Mouse (Mus musculus) embryonic facial prominence, embryonic 10.5 days (tissue): ENCODE measurements around the gene Nudt16. TPM values are rescaled to one million over a fixed set of nuclear protein-coding genes. Genes with fewer than 3 reads are reported as not detected.
A peak's percentile ranks its signal among the peaks of the same experiment; 100 is the strongest.
"Not testable (repeated sequence)": the region's sequence is repeated elsewhere in the genome, so short reads cannot be mapped to it uniquely, and the experiment has no call there.

Experiments
- DNase-seq: peaks from one replicate; pipeline ENCODE4 v3.0.0-alpha.2; 2017; ENCODE audit warnings: low spot score
- H3K27ac ChIP-seq: fragments of 300-500 bp; sonication (generic); replicated peaks from 2 replicates; pipeline ENCODE4 v1.5.1; 2016; ENCODE audit warnings: mild to moderate bottlenecking
- H3K27me3 ChIP-seq: fragments of 300-500 bp; sonication (generic); replicated peaks from 2 replicates; pipeline ENCODE4 v1.6.1; 2016; ENCODE audit warnings: low read depth, mild to moderate bottlenecking; ENCODE audit not compliant: poor library complexity, severe bottlenecking
- H3K36me3 ChIP-seq: fragments of 300-500 bp; sonication (generic); replicated peaks from 2 replicates; pipeline ENCODE4 v1.6.1; 2016; ENCODE audit warnings: mild to moderate bottlenecking, moderate library complexity
- H3K4me1 ChIP-seq: fragments of 300-500 bp; sonication (generic); 2 replicates; pipeline ENCODE4 v1.6.1; 2016
- H3K4me3 ChIP-seq: fragments of 300-500 bp; sonication (generic); 2 replicates; pipeline ENCODE4 v1.5.1; 2016; ENCODE audit warnings: mild to moderate bottlenecking, moderate library complexity
- H3K9me3 ChIP-seq: fragments of 300-500 bp; sonication (generic); 2 replicates; pipeline ENCODE4 v1.6.1; 2016; ENCODE audit warnings: mild to moderate bottlenecking
- WGBS: fragments of 180-500 bp; shearing (Covaris S2); methylation state at CpG from one replicate; pipeline ENCODE4 v1.1.7; 2016; 5-methylcytosine and 5-hydroxymethylcytosine counted together
- polyA plus RNA-seq: library from polyadenylated mRNA; unstranded; fragments of >200 nt; fragmentation: Nextera tagmentation; extraction: Ambion mirVana; gene quantifications from 2 replicates; pipeline ENCODE4 v1.2.1, GENCODE M21; 2016

Nudt16 gene
- polyA plus RNA-seq, result 8.0 and 9.3 TPM in 2 replicates

GRCm38 (mm10) chr9:105131253-105132001, at the start of gene Nudt16:
Gene Nudt16, minus strand, starts transcription at chr9:105131824.
- DNase-seq, result peak; percentile 92
- H3K27ac ChIP-seq, result peak within 1 kb of the TSS; percentile 89
- H3K4me3 ChIP-seq, result peak within 1 kb of the TSS; percentile 83
- H3K36me3 ChIP-seq, result no peaks in the 10 kb centered on the region
- H3K27me3 ChIP-seq, result 0 out of 2 replicates have a peak, but pooled peaks cover 9% of the 10 kb centered on the region
- WGBS, result under 1% methylated on average over 60 of the region's 60 CpGs
- no peaks in the 10 kb centered on the region for H3K9me3 ChIP-seq
- peaks cover 14% of the 10 kb centered on the region for H3K4me1 ChIP-seq

GRCm38 (mm10) chr9:105144992-105145391, 13.4 kb upstream of the Nudt16 start, which contains the start of gene 1700080E11Rik:
Gene 1700080E11Rik, minus strand, starts transcription at chr9:105145092.
- Histone ChIP-seq H3K36me3 (no peaks in the 10 kb centered on the region), H3K4me3 (no peak within 1 kb of the TSS), H3K27me3 (no peaks in the 10 kb centered on the region), H3K9me3 (no peaks in the 10 kb centered on the region), H3K27ac (no peak within 1 kb of the TSS), H3K4me1 (no peaks in the 10 kb centered on the region)
- WGBS, result 82% methylated on average over 6 of the region's 6 CpGs
- DNase-seq, result no peak

GRCm38 (mm10) chr9:105139204-105139603, 7.6 kb upstream of the Nudt16 start:
- DNase-seq, result no peak
- WGBS, result 78% methylated on average over 6 of the region's 6 CpGs
- Histone ChIP-seq H3K36me3 (no peaks in the 10 kb centered on the region), H3K4me3 (no peak overlapping the region), H3K27ac (no peak overlapping the region), H3K4me1 (no peaks in the 10 kb centered on the region), H3K9me3 (no peaks in the 10 kb centered on the region), H3K27me3 (no peaks in the 10 kb centered on the region)

GRCm38 (mm10) chr9:105136404-105136803, 4.8 kb upstream of the Nudt16 start:
- Histone ChIP-seq H3K4me1 (peaks cover 5% of the 10 kb centered on the region), H3K27me3 (no peaks in the 10 kb centered on the region), H3K9me3 (no peaks in the 10 kb centered on the region), H3K36me3 (no peaks in the 10 kb centered on the region), H3K27ac (no peak overlapping the region), H3K4me3 (no peak overlapping the region)
- no peak for DNase-seq
- 45% methylated on average over 1 of the region's 1 CpGs for WGBS

GRCm38 (mm10) chr9:105134536-105134935, 2.9 kb upstream of the Nudt16 start:
- Histone ChIP-seq H3K27me3 (0 out of 2 replicates have a peak, but pooled peaks cover 9% of the 10 kb centered on the region), H3K36me3 (no peaks in the 10 kb centered on the region), H3K9me3 (no peaks in the 10 kb centered on the region), H3K4me3 (no peak overlapping the region), H3K4me1 (peaks cover 14% of the 10 kb centered on the region), H3K27ac (no peak overlapping the region)
- no peak for DNase-seq
- WGBS, result 85% methylated on average over 5 of the region's 5 CpGs

- H3K4me3 ChIP-seq, result peak overlapping the region; percentile 83
- no peaks in the 10 kb centered on the region for H3K9me3 ChIP-seq
- H3K27ac ChIP-seq, result peak overlapping the region; percentile 89
- peaks cover 14% of the 10 kb centered on the region for H3K4me1 ChIP-seq
- no peaks in the 10 kb centered on the region for H3K36me3 ChIP-seq
- DNase-seq, result no peak
- 0 out of 2 replicates have a peak, but pooled peaks cover 9% of the 10 kb centered on the region for H3K27me3 ChIP-seq
- WGBS, result 22% methylated on average over 5 of the region's 5 CpGs
Observed at GRCm38 (mm10) chr9:105132002-105132367, 361 bp upstream of the Nudt16 start.

GRCm38 (mm10) chr9:105130331-105130730, 1.3 kb downstream of the Nudt16 start:
- Histone ChIP-seq H3K27me3 (0 out of 2 replicates have a peak, but pooled peaks cover 9% of the 10 kb centered on the region), H3K4me1 (peaks cover 14% of the 10 kb centered on the region), H3K4me3 (no peak overlapping the region), H3K27ac (no peak overlapping the region), H3K9me3 (no peaks in the 10 kb centered on the region), H3K36me3 (no peaks in the 10 kb centered on the region)
- whole genome bisulfite sequencing, result 94% methylated on average over 8 of the region's 8 CpGs
- DNase-seq, result no peak

- H3K27ac ChIP-seq, H3K27me3 ChIP-seq, H3K4me1 ChIP-seq, H3K36me3 ChIP-seq, H3K9me3 ChIP-seq, H3K4me3 ChIP-seq, DNase-seq: not testable (repeated sequence)
- WGBS, result 73% methylated on average over 3 of the region's 3 CpGs
Observed at GRCm38 (mm10) chr9:105125206-105125605, 6.4 kb downstream of the Nudt16 start.

GRCm38 (mm10) chr9:105103893-105104292, 27.7 kb downstream of the Nudt16 start:
- 0 out of 2 replicates have a peak, but pooled peaks cover 2% of the 10 kb centered on the region for H3K4me1 ChIP-seq
- WGBS, result 93% methylated on average over 5 of the region's 5 CpGs
- H3K27me3 ChIP-seq, result no peaks in the 10 kb centered on the region
- no peaks in the 10 kb centered on the region for H3K9me3 ChIP-seq
- H3K36me3 ChIP-seq, result no peaks in the 10 kb centered on the region
- H3K4me3 ChIP-seq, result no peak overlapping the region
- no peak for DNase-seq
- H3K27ac ChIP-seq, result no peak overlapping the region

GRCm38 (mm10) chr9:105101911-105102310, 29.7 kb downstream of the Nudt16 start:
- H3K4me3 ChIP-seq, result no peak overlapping the region
- 0 out of 2 replicates have a peak, but pooled peaks cover 2% of the 10 kb centered on the region for H3K4me1 ChIP-seq
- 77% methylated on average over 1 of the region's 1 CpGs for WGBS
- H3K9me3 ChIP-seq, result no peaks in the 10 kb centered on the region
- no peak for DNase-seq
- no peaks in the 10 kb centered on the region for H3K27me3 ChIP-seq
- H3K27ac ChIP-seq, result no peak overlapping the region
- no peaks in the 10 kb centered on the region for H3K36me3 ChIP-seq

- no peaks in the 10 kb centered on the region for H3K27me3 ChIP-seq
- no peak for DNase-seq
- H3K27ac ChIP-seq, result no peak overlapping the region
- H3K36me3 ChIP-seq, result no peaks in the 10 kb centered on the region
- H3K9me3 ChIP-seq, result no peaks in the 10 kb centered on the region
- 58% methylated on average over 15 of the region's 15 CpGs for WGBS
- 0 out of 2 replicates have a peak, but pooled peaks cover 2% of the 10 kb centered on the region for H3K4me1 ChIP-seq
- H3K4me3 ChIP-seq, result no peak overlapping the region
Observed at GRCm38 (mm10) chr9:105100807-105101570, 30.6 kb downstream of the Nudt16 start.

GRCm38 (mm10) chr9:105080246-105080645, 51.4 kb downstream of the Nudt16 start:
- no peak overlapping the region for H3K4me3 ChIP-seq
- H3K4me1 ChIP-seq, result no peaks in the 10 kb centered on the region
- no peak for DNase-seq
- peaks cover 35% of the 10 kb centered on the region for H3K36me3 ChIP-seq
- no peak overlapping the region for H3K27ac ChIP-seq
- no peaks in the 10 kb centered on the region for H3K9me3 ChIP-seq
- 95% methylated on average over 3 of the region's 3 CpGs for WGBS
- no peaks in the 10 kb centered on the region for H3K27me3 ChIP-seq
